ENCODE assay signal across 10 mouse cellular contexts in genomic region chr3:58511581-58511980, GRCm38 (mm10). TPM values are rescaled to one million over a fixed set of nuclear protein-coding genes. Genes with fewer than 3 reads are reported as not detected.
DNase-seq lines count a peak whose midpoint lies in the region; ATAC-seq and TF ChIP-seq lines count a peak whose summit lies in the region.
"Had no signal": no experiment of that assay in that cellular context is flagged by ENCODE, and none has a peak within 500 bp of the region (broad histone marks: within the 10 kb centered on the region; RNA-seq: fewer than 3 reads in every experiment).

No protein-coding gene starts in this region.

- no peak overlapping the region for H3K4me3 ChIP-seq in kidney, adult 2 months (ENCODE audit: insufficient read depth, low read depth, low read length)
- H3K4me3 ChIP-seq: forebrain, embryonic 12.5 days; midbrain, embryonic 12.5 days had no signal

- ATAC-seq in erythroblast, adult 5-6 weeks (replicated peaks; ENCODE audit: low FRiP score, poor library complexity, severe bottlenecking), result no peak

- TF ChIP-seq POLR2A in kidney, adult 2 months (IDR thresholded peaks at IDR 0.05; ENCODE audit: low read depth, low read length), result no peak

- no peak overlapping the region for H3K27ac ChIP-seq in kidney, adult 2 months (ENCODE audit: insufficient read depth, low read depth, low read length)
- H3K27ac ChIP-seq: forebrain, embryonic 12.5 days; midbrain, embryonic 12.5 days had no signal

- H3K36me3 ChIP-seq in kidney, adult 2 months (ENCODE audit: control insufficient read depth, insufficient read depth, low read length), result no peaks in the 10 kb centered on the region
- H3K36me3 ChIP-seq: forebrain, embryonic 12.5 days; midbrain, embryonic 12.5 days had no signal

- H3K4me1 ChIP-seq in kidney, adult 2 months (ENCODE audit: control insufficient read depth, insufficient read depth, low read length), result no peaks in the 10 kb centered on the region
- H3K4me1 ChIP-seq: forebrain, embryonic 12.5 days; midbrain, embryonic 12.5 days had no signal

- peak; percentile 34 for DNase-seq in kidney, adult 2 months
- DNase-seq in kidney, adult 9 months, result no peak
- DNase-seq in A20 (ENCODE audit: low read depth, low spot score) (peak; percentile 60), NIH3T3 (ENCODE audit: low read depth) (peak; percentile 14)
- DNase-seq in lung, postnatal 10 days, result peak; percentile 21
- no peak for DNase-seq in cerebellum, postnatal 36 days
- DNase-seq in ovary, postnatal 10 days (ENCODE audit: low spot score), result no peak

- H3K27me3 ChIP-seq in kidney, adult 2 months (replicated peaks; ENCODE audit: control insufficient read depth, insufficient read depth, low read length), result no peaks in the 10 kb centered on the region
- H3K27me3 ChIP-seq: forebrain, embryonic 12.5 days; midbrain, embryonic 12.5 days had no signal

- peak; percentile 69 for TF ChIP-seq CTCF in kidney, adult 2 months (conservative IDR thresholded peaks at IDR 0.05; ENCODE audit: insufficient read depth, insufficient read length, low read depth, low read length)

RNA-seq across cellular contexts. Expression of gene Eif2a, which starts 14.0 kb away (rescaled TPM):
- 10.6 and 15.4 TPM in 2 replicates for polyA plus RNA-seq in kidney, adult 2 months (2012; rRNA removed)
- 53.5 and 72.8 TPM in 2 replicates for total RNA-seq in erythroblast, adult 5-6 weeks (2015; ENCODE audit: low replicate concordance)
- total RNA-seq in erythroblast, adult 5-6 weeks (2017; ENCODE audit: low replicate concordance), result 20.9 and 26.5 TPM in 2 replicates

RNA-seq across cellular contexts. Expression of gene Serp1, which starts 14.1 kb away (rescaled TPM):
- polyA plus RNA-seq in kidney, adult 2 months (2012; rRNA removed), result 32.7 and 37.7 TPM in 2 replicates
- total RNA-seq in erythroblast, adult 5-6 weeks (2015; ENCODE audit: low replicate concordance), result 39.8 and 39.9 TPM in 2 replicates
- total RNA-seq in erythroblast, adult 5-6 weeks (2017; ENCODE audit: low replicate concordance), result 35.8 and 40.0 TPM in 2 replicates

Comparison
In these comparisons a context has a peak if more than half of its experiments do, and no peak if none do; other contexts are left out.
1. DNase-seq: peak in kidney, adult 2 months (single experiment), A20 (single experiment), NIH3T3 (single experiment) and lung, postnatal 10 days (single experiment); none in kidney, adult 9 months (single experiment), cerebellum, postnatal 36 days (0 of 2) and ovary, postnatal 10 days (single experiment).